Mouse (Mus musculus): ENCODE results near the gene Kcnk6.

- peak; percentile 39; the same call in 1 of the 2 replicates for TF ChIP-seq CTCF (IDR thresholded peaks at IDR 0.05; ENCODE audit: low read depth)
- peak; percentile 92 for TF ChIP-seq EP300 (optimal IDR thresholded peaks at IDR 0.05)
Observed at GRCm38 (mm10) chr7:29238019-29238967, 6.0 kb upstream of the Kcnk6 start, which contains the start of gene Yif1b.
